Comparison of ENCODE assay signal across 8 mouse cellular contexts in genomic region chr19:9984111-9985055, GRCm38 (mm10). TPM values are rescaled to one million over a fixed set of nuclear protein-coding genes. Genes with fewer than 3 reads are reported as not detected.
DNase-seq lines count a peak whose midpoint lies in the region; ATAC-seq and TF ChIP-seq lines count a peak whose summit lies in the region.

No protein-coding gene starts in this region.

- no peak for TF ChIP-seq CTCF in kidney, postnatal 0 days (IDR thresholded peaks at IDR 0.05; ENCODE audit: low read depth)

- peak overlapping the region; percentile 76 for H3K4me3 ChIP-seq in kidney, postnatal 0 days (replicated peaks; ENCODE audit: low read depth, low read length)
- H3K4me3 ChIP-seq in hindbrain, embryonic 16.5 days (ENCODE audit: low read length) = peak overlapping the region; percentile 73
- peak overlapping the region; percentile 74 for H3K4me3 ChIP-seq in myocyte

- H3K36me3 ChIP-seq in kidney, postnatal 0 days (ENCODE audit: insufficient read depth, low read length) = peaks cover 12% of the 10 kb centered on the region
- peaks cover 16% of the 10 kb centered on the region for H3K36me3 ChIP-seq in hindbrain, embryonic 16.5 days (ENCODE audit: control insufficient read depth, insufficient read depth, low read length)
- peaks cover 27% of the 10 kb centered on the region for H3K36me3 ChIP-seq in myocyte (ENCODE audit: control insufficient read depth, insufficient read depth)

- peaks cover 23% of the 10 kb centered on the region for H3K79me2 ChIP-seq in myocyte (ENCODE audit: control insufficient read depth, insufficient read depth)

- no peaks in the 10 kb centered on the region; the same call in 1 of the 2 replicates for H3K4me1 ChIP-seq in kidney, postnatal 0 days (replicated peaks; ENCODE audit: insufficient read depth, low read length)
- peaks cover 15% of the 10 kb centered on the region for H3K4me1 ChIP-seq in hindbrain, embryonic 16.5 days (ENCODE audit: control insufficient read depth, insufficient read depth, low read depth, low read length)

- H3ac ChIP-seq in myocyte (ENCODE audit: control insufficient read depth, insufficient read length) = peak overlapping the region; percentile 69

- no peaks in the 10 kb centered on the region for H3K27me3 ChIP-seq in kidney, postnatal 0 days (ENCODE audit: insufficient read depth, low read length)
- no peaks in the 10 kb centered on the region for H3K27me3 ChIP-seq in hindbrain, embryonic 16.5 days (replicated peaks; ENCODE audit: control insufficient read depth, insufficient read depth, low read length)
- no peaks in the 10 kb centered on the region for H3K27me3 ChIP-seq in myocyte (ENCODE audit: control insufficient read depth, insufficient read depth, insufficient read length)

- H3K4me2 ChIP-seq in kidney, postnatal 0 days (ENCODE audit: low read length) = peak overlapping the region; percentile 66
- H3K4me2 ChIP-seq in hindbrain, embryonic 16.5 days (ENCODE audit: low read length) = peak overlapping the region; percentile 80
- peak overlapping the region; percentile 92 for H3K4me2 ChIP-seq in myocyte (ENCODE audit: low read depth)

- no peak overlapping the region for H3K27ac ChIP-seq in kidney, postnatal 0 days
- H3K27ac ChIP-seq in hindbrain, embryonic 16.5 days (ENCODE audit: low read depth, low read length) = no peak overlapping the region

- 88% methylated on average over 20 of the region's 20 CpGs for WGBS in kidney, postnatal 0 days
- 93% methylated on average over 20 of the region's 20 CpGs for WGBS in hindbrain, embryonic 16.5 days

- no peak for ATAC-seq in kidney, postnatal 0 days (replicated peaks; ENCODE audit: low FRiP score, low read depth)
- ATAC-seq in common myeloid progenitor, adult 5-6 weeks (replicated peaks; ENCODE audit: low read depth, poor library complexity, severe bottlenecking) = peak; percentile 24
- ATAC-seq in hindbrain, embryonic 16.5 days = no peak
- ATAC-seq in megakaryocyte-erythroid progenitor cell, adult 5-6 weeks (replicated peaks; ENCODE audit: low FRiP score, low TSS enrichment, poor library complexity, severe bottlenecking) = no peak

- H3K9me3 ChIP-seq in kidney, postnatal 0 days (replicated peaks; ENCODE audit: low read length) = no peaks in the 10 kb centered on the region
- H3K9me3 ChIP-seq in hindbrain, embryonic 16.5 days (ENCODE audit: control insufficient read depth, low read length) = no peaks in the 10 kb centered on the region

- H3K9ac ChIP-seq in kidney, postnatal 0 days (ENCODE audit: low read depth, low read length) = no peak overlapping the region
- peak overlapping the region; percentile 6; the same call in 1 of the 2 replicates for H3K9ac ChIP-seq in hindbrain, embryonic 16.5 days (ENCODE audit: low read depth, low read length)

- no peak for DNase-seq in kidney, postnatal 0 days (ENCODE audit: low spot score)
- no peak for DNase-seq in kidney, postnatal 36 days
- DNase-seq in spleen, adult 12 weeks (ENCODE audit: low spot score) = no peak
- DNase-seq in T-cell, adult 2 months (ENCODE audit: low spot score) = no peak

- peak; percentile 16 for TF ChIP-seq POLR2A in myocyte (IDR thresholded peaks at IDR 0.05; ENCODE audit: insufficient read length, low read depth)

TF ChIP-seq in myocyte, 11 proteins besides CTCF, POLR2A, EP300 and RAD21:
- no peak for TF ChIP-seq TCF12 (IDR thresholded peaks at IDR 0.05; ENCODE audit: insufficient read depth, poor library complexity, severe bottlenecking)
- peak; percentile 58 for TF ChIP-seq USF1 (IDR thresholded peaks at IDR 0.05; ENCODE audit: low read depth)
- TF ChIP-seq MYOD1 (IDR thresholded peaks at IDR 0.05; ENCODE audit: control insufficient read depth in 1 of 3, insufficient read length in 2 of 3, low read depth in 2 of 3) = peak in 1 of 3 experiments; percentile 6
- TF ChIP-seq TCF3 (IDR thresholded peaks at IDR 0.05; ENCODE audit: insufficient read length, low read depth) = no peak
- TF ChIP-seq CEBPB (IDR thresholded peaks at IDR 0.05; ENCODE audit: insufficient read depth, poor library complexity, severe bottlenecking) = peak; percentile 25; the same call in 1 of the 2 replicates
- no peak for TF ChIP-seq MYOG (IDR thresholded peaks at IDR 0.05; ENCODE audit: control insufficient read depth in 1 of 3, insufficient read depth in 1 of 3, insufficient read length in 2 of 3, low read depth in 2 of 3)
- no peak for TF ChIP-seq SRF (IDR thresholded peaks at IDR 0.05; ENCODE audit: control insufficient read depth, insufficient read length, low read depth)
- TF ChIP-seq MAX (IDR thresholded peaks at IDR 0.05; ENCODE audit: low read depth) = no peak
- no peak for TF ChIP-seq E2F4 (IDR thresholded peaks at IDR 0.05; ENCODE audit: insufficient read depth)
- TF ChIP-seq REST (IDR thresholded peaks at IDR 0.05; ENCODE audit: insufficient read depth, insufficient read length) = no peak
- TF ChIP-seq POLR2AphosphoS2 (IDR thresholded peaks at IDR 0.05; ENCODE audit: insufficient read length, low read depth) = peak; percentile 72

RNA-seq across cellular contexts. Expression of gene Fth1, which starts 4.0 kb away (rescaled TPM):
- 2,883 and 2,906 TPM in 2 replicates for polyA plus RNA-seq in kidney, postnatal 0 days (2015; fragmentation: Nextera tagmentation; extraction: Ambion mirVana)
- total RNA-seq in common myeloid progenitor, adult 5-6 weeks (2017) = 695 and 890 TPM in 2 replicates
- polyA plus RNA-seq in hindbrain, embryonic 16.5 days (2015; fragmentation: Nextera tagmentation; extraction: Ambion mirVana) = 1,751 and 1,961 TPM in 2 replicates
- polyA plus RNA-seq in myocyte (2012; fragmentation: generic; extraction: Trizol) = 6,603 TPM
- 1,910 and 1,948 TPM in 2 replicates for total RNA-seq in megakaryocyte-erythroid progenitor cell, adult 5-6 weeks (2014; fragmentation: Nextera tagmentation)
- 775 and 886 TPM in 2 replicates for total RNA-seq in megakaryocyte-erythroid progenitor cell, adult 5-6 weeks (2017)

RNA-seq across cellular contexts. Expression of gene Best1, which starts 17.1 kb away (rescaled TPM):
- polyA plus RNA-seq in kidney, postnatal 0 days (2015; fragmentation: Nextera tagmentation; extraction: Ambion mirVana) = 1.8 and 3.3 TPM in 2 replicates
- total RNA-seq in common myeloid progenitor, adult 5-6 weeks (2017) = not detected in 2 replicates
- 2.5 and 3.2 TPM in 2 replicates for polyA plus RNA-seq in hindbrain, embryonic 16.5 days (2015; fragmentation: Nextera tagmentation; extraction: Ambion mirVana)
- polyA plus RNA-seq in myocyte (2012; fragmentation: generic; extraction: Trizol) = 6.6 TPM
- total RNA-seq in megakaryocyte-erythroid progenitor cell, adult 5-6 weeks (2014; fragmentation: Nextera tagmentation) = not detected in 2 replicates
- not detected in 2 replicates for total RNA-seq in megakaryocyte-erythroid progenitor cell, adult 5-6 weeks (2017)

RNA-seq across cellular contexts. Expression of gene Rab3il1, which starts 17.1 kb away (rescaled TPM):
- 30.6 and 31.5 TPM in 2 replicates for polyA plus RNA-seq in kidney, postnatal 0 days (2015; fragmentation: Nextera tagmentation; extraction: Ambion mirVana)
- 8.1 and 8.8 TPM in 2 replicates for total RNA-seq in common myeloid progenitor, adult 5-6 weeks (2017)
- polyA plus RNA-seq in hindbrain, embryonic 16.5 days (2015; fragmentation: Nextera tagmentation; extraction: Ambion mirVana) = 22.1 and 25.6 TPM in 2 replicates
- 15.2 TPM for polyA plus RNA-seq in myocyte (2012; fragmentation: generic; extraction: Trizol)
- 16.1 and 23.6 TPM in 2 replicates for total RNA-seq in megakaryocyte-erythroid progenitor cell, adult 5-6 weeks (2014; fragmentation: Nextera tagmentation)
- 6.0 and 20.1 TPM in 2 replicates for total RNA-seq in megakaryocyte-erythroid progenitor cell, adult 5-6 weeks (2017)

RNA-seq across cellular contexts. Expression of gene Fads3, which starts 57.0 kb away (rescaled TPM):
- 35.0 and 37.4 TPM in 2 replicates for polyA plus RNA-seq in kidney, postnatal 0 days (2015; fragmentation: Nextera tagmentation; extraction: Ambion mirVana)
- 4.4 and 11.1 TPM in 2 replicates for total RNA-seq in common myeloid progenitor, adult 5-6 weeks (2017)
- polyA plus RNA-seq in hindbrain, embryonic 16.5 days (2015; fragmentation: Nextera tagmentation; extraction: Ambion mirVana) = 39.7 and 42.1 TPM in 2 replicates
- 557 TPM for polyA plus RNA-seq in myocyte (2012; fragmentation: generic; extraction: Trizol)
- total RNA-seq in megakaryocyte-erythroid progenitor cell, adult 5-6 weeks (2014; fragmentation: Nextera tagmentation) = 22.8 and 23.9 TPM in 2 replicates
- total RNA-seq in megakaryocyte-erythroid progenitor cell, adult 5-6 weeks (2017) = 15.9 and 18.7 TPM in 2 replicates
